Mouse (Mus musculus) kidney, postnatal 0 days (tissue): ENCODE measurements at regions not wholly inside any gene's neighbourhood (a gene's known extent, or its start where the extent isn't known, plus 50 kb on each side); places are given as distances from the start of the nearest gene placed in this dataset.
"Not testable (repeated sequence)": the region's sequence is repeated elsewhere in the genome, so short reads cannot be mapped to it uniquely, and the experiment has no call there.

Experiments
- ATAC-seq: fragments of 200-750 bp; cut with Nextera tagmentation; replicated peaks from 2 replicates; pipeline ENCODE4 v1.8.0; 2017; ENCODE audit warnings: low read depth, moderate number of reproducible peaks, moderate TSS enrichment, moderate library complexity; ENCODE audit not compliant: low FRiP score
- DNase-seq: peaks from one replicate; pipeline ENCODE4 v3.0.0-alpha.2; 2016; ENCODE audit warnings: low spot score
- H3K27ac ChIP-seq: fragments of 300-500 bp; sonication (generic); 2 replicates; pipeline ENCODE4 v1.5.1; 2014; ENCODE audit warnings: mild to moderate bottlenecking
- H3K27me3 ChIP-seq: fragments of 300-500 bp; sonication (generic); 2 replicates; pipeline ENCODE4 v1.6.1; 2014; ENCODE audit warnings: low read length, mixed read lengths; ENCODE audit not compliant: insufficient read depth
- H3K36me3 ChIP-seq: fragments of 300-500 bp; sonication (generic); 2 replicates; pipeline ENCODE4 v1.6.1; 2014; ENCODE audit warnings: low read length, mixed read lengths; ENCODE audit not compliant: insufficient read depth
- H3K4me1 ChIP-seq: fragments of 300-500 bp; sonication (generic); replicated peaks from 2 replicates; pipeline ENCODE4 v1.6.1; 2014; ENCODE audit warnings: antibody characterized with exemption, low read length, mixed read lengths; ENCODE audit not compliant: insufficient read depth
- H3K4me2 ChIP-seq: fragments of 300-500 bp; sonication (generic); 2 replicates; pipeline ENCODE4 v1.6.1; 2014; ENCODE audit warnings: mild to moderate bottlenecking, low read length, moderate library complexity, mixed read lengths
- H3K4me3 ChIP-seq: fragments of 300-500 bp; sonication (generic); replicated peaks from 2 replicates; pipeline ENCODE4 v1.5.1; 2014; ENCODE audit warnings: low read depth, low read length
- H3K9ac ChIP-seq: fragments of 300-500 bp; sonication (generic); 2 replicates; pipeline ENCODE4 v1.6.1; 2014; ENCODE audit warnings: low read depth, low read length
- H3K9me3 ChIP-seq: fragments of 300-500 bp; sonication (generic); replicated peaks from 2 replicates; pipeline ENCODE4 v1.6.1; 2016; ENCODE audit warnings: low read length, inconsistent platforms, mixed read lengths
- CTCF ChIP-seq: IDR thresholded peaks from 2 replicates; pipeline ENCODE4 v1.5.1; 2016; ENCODE audit warnings: antibody characterized with exemption, low read depth, mild to moderate bottlenecking, moderate library complexity
- WGBS: fragments of 180-500 bp; shearing (Covaris S2); extraction: QIAGEN DNeasy Blood & Tissue Kit; methylation state at CpG from one replicate; pipeline ENCODE4 v1.1.7; 2014; 5-methylcytosine and 5-hydroxymethylcytosine counted together

GRCm38 (mm10) chr10:26570468-26570867 lies 182.8 kb upstream of the Arhgap18 start:
- H3K27me3 ChIP-seq: no peaks in the 10 kb centered on the region
- ATAC-seq (no peak), DNase-seq (no peak)
- whole genome bisulfite sequencing: 83% methylated on average over 5 of the region's 5 CpGs
- H3K4me3 ChIP-seq: no peak overlapping the region
- no peak overlapping the region for H3K4me2 ChIP-seq
- no peak overlapping the region for H3K9ac ChIP-seq
- no peaks in the 10 kb centered on the region for H3K9me3 ChIP-seq
- no peaks in the 10 kb centered on the region for H3K4me1 ChIP-seq
- H3K36me3 ChIP-seq: no peaks in the 10 kb centered on the region
- TF ChIP-seq CTCF: no peak
- no peak overlapping the region for H3K27ac ChIP-seq

- no peak overlapping the region for H3K9ac ChIP-seq
- no peaks in the 10 kb centered on the region for H3K9me3 ChIP-seq
- 80% methylated on average over 1 of the region's 1 CpGs for WGBS
- H3K4me2 ChIP-seq: no peak overlapping the region
- H3K27me3 ChIP-seq: no peaks in the 10 kb centered on the region
- no peak for TF ChIP-seq CTCF
- H3K4me3 ChIP-seq: no peak overlapping the region
- no peaks in the 10 kb centered on the region for H3K36me3 ChIP-seq
- DNase-seq (no peak), ATAC-seq (no peak)
- no peak overlapping the region for H3K27ac ChIP-seq
- no peaks in the 10 kb centered on the region for H3K4me1 ChIP-seq
Observed at GRCm38 (mm10) chr10:26571377-26571776, 181.8 kb upstream of the Arhgap18 start.

- Histone ChIP-seq H3K27ac (no peak overlapping the region), H3K4me3 (no peak overlapping the region), H3K4me2 (no peak overlapping the region), H3K36me3 (no peaks in the 10 kb centered on the region), H3K9ac (no peak overlapping the region), H3K9me3 (no peaks in the 10 kb centered on the region), H3K27me3 (no peaks in the 10 kb centered on the region), H3K4me1 (no peaks in the 10 kb centered on the region)
- DNase-seq (no peak), ATAC-seq (no peak)
- 81% methylated on average over 3 of the region's 3 CpGs for WGBS
- no peak for TF ChIP-seq CTCF
Observed at GRCm38 (mm10) chr10:26576153-26576552, 177.1 kb upstream of the Arhgap18 start.

- Histone ChIP-seq H3K27me3 (no peaks in the 10 kb centered on the region), H3K4me3 (no peak overlapping the region), H3K4me2 (no peak overlapping the region), H3K4me1 (no peaks in the 10 kb centered on the region), H3K9ac (no peak overlapping the region), H3K27ac (no peak overlapping the region), H3K9me3 (no peaks in the 10 kb centered on the region), H3K36me3 (no peaks in the 10 kb centered on the region)
- TF ChIP-seq CTCF: no peak
- DNase-seq: no peak
- 94% methylated on average over 2 of the region's 2 CpGs for WGBS
- no peak for ATAC-seq
Observed at GRCm38 (mm10) chr10:26577087-26577486, 176.1 kb upstream of the Arhgap18 start.

- Histone ChIP-seq H3K9ac (no peak overlapping the region), H3K4me3 (no peak overlapping the region), H3K4me2 (no peak overlapping the region), H3K27ac (no peak overlapping the region), H3K27me3 (no peaks in the 10 kb centered on the region), H3K36me3 (no peaks in the 10 kb centered on the region), H3K9me3 (no peaks in the 10 kb centered on the region), H3K4me1 (no peaks in the 10 kb centered on the region)
- DNase-seq (no peak), ATAC-seq (no peak)
- TF ChIP-seq CTCF: no peak
- 78% methylated on average over 2 of the region's 2 CpGs for WGBS
Observed at GRCm38 (mm10) chr10:26585106-26585505, 168.1 kb upstream of the Arhgap18 start.

GRCm38 (mm10) chr10:26607081-26607480 lies 146.1 kb upstream of the Arhgap18 start:
- H3K9me3 ChIP-seq, H3K4me3 ChIP-seq, H3K9ac ChIP-seq, H3K4me2 ChIP-seq, ATAC-seq, H3K4me1 ChIP-seq, H3K36me3 ChIP-seq, DNase-seq, H3K27ac ChIP-seq, H3K27me3 ChIP-seq: not testable (repeated sequence)
- WGBS: 68% methylated on average over 4 of the region's 4 CpGs

- no peaks in the 10 kb centered on the region for H3K27me3 ChIP-seq
- no peaks in the 10 kb centered on the region for H3K4me1 ChIP-seq
- H3K27ac ChIP-seq: no peak overlapping the region
- ATAC-seq (no peak), DNase-seq (no peak)
- no peak for TF ChIP-seq CTCF
- H3K4me2 ChIP-seq: no peak overlapping the region
- H3K9ac ChIP-seq: no peak overlapping the region
- H3K9me3 ChIP-seq: no peaks in the 10 kb centered on the region
- no peak overlapping the region for H3K4me3 ChIP-seq
- H3K36me3 ChIP-seq: no peaks in the 10 kb centered on the region
Observed at GRCm38 (mm10) chr10:26611246-26611645, 142.0 kb upstream of the Arhgap18 start.
